Comparison of ENCODE assay signal across 9 mouse cellular contexts in the genomic region with DNA sequence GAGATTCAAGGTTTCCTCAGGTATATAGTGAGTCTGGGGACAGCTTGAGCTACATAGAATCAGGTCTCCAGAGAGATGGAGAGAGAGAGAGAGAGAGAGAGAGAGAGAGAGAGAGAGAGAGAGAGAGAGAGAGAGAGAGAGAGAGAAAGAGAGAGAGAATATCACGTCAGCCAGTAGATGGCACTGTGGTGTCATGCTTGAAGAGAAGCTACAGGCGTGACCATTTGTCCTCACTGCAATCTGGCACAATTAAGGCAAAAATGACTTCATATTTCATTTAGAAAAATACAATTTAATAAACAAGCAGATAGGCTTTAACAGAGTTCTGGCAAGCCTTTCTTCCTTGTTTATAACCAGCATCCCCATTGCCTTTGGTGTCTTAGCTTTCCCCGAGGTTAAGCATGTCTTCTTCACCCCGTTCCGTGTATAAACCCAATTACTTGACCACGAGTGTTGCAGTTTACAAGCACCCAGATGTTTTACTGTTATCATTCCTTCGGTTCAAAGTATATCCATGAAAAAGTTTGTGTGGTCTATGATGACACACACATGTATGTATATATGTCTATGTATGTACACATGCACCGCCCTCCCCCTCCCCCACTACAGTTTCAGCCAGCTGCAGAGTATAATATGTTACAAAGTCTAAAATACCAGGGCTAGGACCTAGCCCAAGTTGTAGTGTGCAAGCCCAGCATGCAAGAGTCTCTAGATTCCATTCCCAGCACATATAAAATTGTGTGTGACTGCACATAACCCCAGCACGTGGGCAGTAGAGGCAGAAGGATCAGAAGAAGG. TPM values are rescaled to one million over a fixed set of nuclear protein-coding genes. Genes with fewer than 3 reads are reported as not detected.
DNase-seq lines count a peak whose midpoint lies in the region; ATAC-seq and TF ChIP-seq lines count a peak whose summit lies in the region.
"Had no signal": no experiment of that assay in that cellular context is flagged by ENCODE, and none has a peak within 500 bp of the region (broad histone marks: within the 10 kb centered on the region; RNA-seq: fewer than 3 reads in every experiment).

No protein-coding gene starts in this region.

- H3K9me3 ChIP-seq in forebrain, embryonic 12.5 days = no peaks in the 10 kb centered on the region
- no peaks in the 10 kb centered on the region for H3K9me3 ChIP-seq in hindbrain, embryonic 16.5 days (ENCODE audit: control insufficient read depth, low read length)
- H3K9me3 ChIP-seq: stomach, embryonic 15.5 days had no signal

- H3K4me1 ChIP-seq in heart, adult 2 months (ENCODE audit: control insufficient read depth, insufficient read depth, low read length) = no peaks in the 10 kb centered on the region
- H3K4me1 ChIP-seq in forebrain, embryonic 12.5 days = no peaks in the 10 kb centered on the region
- H3K4me1 ChIP-seq in hindbrain, embryonic 16.5 days (ENCODE audit: control insufficient read depth, insufficient read depth, low read depth, low read length) = peaks cover 3% of the 10 kb centered on the region
- H3K4me1 ChIP-seq: stomach, embryonic 15.5 days had no signal

- no peaks in the 10 kb centered on the region for H3K27me3 ChIP-seq in heart, adult 2 months (ENCODE audit: control insufficient read depth, insufficient read depth, low read length)
- H3K27me3 ChIP-seq in forebrain, embryonic 12.5 days = no peaks in the 10 kb centered on the region
- H3K27me3 ChIP-seq in hindbrain, embryonic 16.5 days (replicated peaks; ENCODE audit: control insufficient read depth, insufficient read depth, low read length) = no peaks in the 10 kb centered on the region
- H3K27me3 ChIP-seq in myocyte (ENCODE audit: control insufficient read depth, insufficient read depth, insufficient read length) = no peaks in the 10 kb centered on the region
- H3K27me3 ChIP-seq: stomach, embryonic 15.5 days had no signal

- H3K4me2 ChIP-seq in forebrain, embryonic 12.5 days = no peak overlapping the region
- H3K4me2 ChIP-seq in hindbrain, embryonic 16.5 days (ENCODE audit: low read length) = peak overlapping the region; percentile 43
- peak overlapping the region; percentile 4 for H3K4me2 ChIP-seq in myocyte (ENCODE audit: low read depth)
- H3K4me2 ChIP-seq: stomach, embryonic 15.5 days had no signal

- no peak overlapping the region for H3K27ac ChIP-seq in heart, adult 2 months
- no peak overlapping the region for H3K27ac ChIP-seq in forebrain, embryonic 12.5 days
- no peak overlapping the region for H3K27ac ChIP-seq in hindbrain, embryonic 16.5 days (ENCODE audit: low read depth, low read length)
- H3K27ac ChIP-seq: stomach, embryonic 15.5 days had no signal

- intact Hi-C loops in heart, adult 2 months (cut with DNase I) = loop anchor here (1.0 to 5.0 kb wide), 3 partner anchors 82 to 395 kb away; no protein-coding TSS in a partner anchor
- intact Hi-C loops in heart, postnatal 25 days (cut with DNase I) = loop anchor here (1.0 to 10.0 kb wide), 4 partner anchors 102 to 390 kb away; no protein-coding TSS in a partner anchor
- intact Hi-C loops in left cerebral cortex, postnatal 25 days (cut with DNase I) = loop anchor here (1.0 to 10.0 kb wide), 4 partner anchors 80 to 512 kb away; no protein-coding TSS in a partner anchor

- H3K9ac ChIP-seq in heart, adult 2 months (ENCODE audit: low read depth, low read length) = no peak overlapping the region
- no peak overlapping the region for H3K9ac ChIP-seq in forebrain, embryonic 12.5 days
- H3K9ac ChIP-seq in hindbrain, embryonic 16.5 days (ENCODE audit: low read depth, low read length) = no peak overlapping the region
- H3K9ac ChIP-seq: stomach, embryonic 15.5 days had no signal

- peak; percentile 27; the same call in 1 of the 2 replicates for ATAC-seq in forebrain, embryonic 12.5 days (ENCODE audit: low FRiP score)
- peak; percentile 61 for ATAC-seq in hindbrain, embryonic 16.5 days

- peak in 1 of 2 experiments; percentile 28 for DNase-seq in heart, adult 2 months
- no peak for DNase-seq in heart, postnatal 25 days (ENCODE audit: low spot score)
- DNase-seq in brain, adult 2 months (ENCODE audit: low read depth, low spot score) = peak; percentile 92
- DNase-seq in left cerebral cortex, postnatal 25 days (ENCODE audit: low spot score in 2 of 2) = peak; percentile 72 to 78
- DNase-seq in thymus, postnatal 4 days = peak; percentile 65

- H3K36me3 ChIP-seq in heart, adult 2 months (ENCODE audit: control insufficient read depth, insufficient read depth, low read length) = no peaks in the 10 kb centered on the region
- no peaks in the 10 kb centered on the region for H3K36me3 ChIP-seq in forebrain, embryonic 12.5 days (replicated peaks)
- H3K36me3 ChIP-seq in hindbrain, embryonic 16.5 days (ENCODE audit: control insufficient read depth, insufficient read depth, low read length) = no peaks in the 10 kb centered on the region
- no peaks in the 10 kb centered on the region for H3K36me3 ChIP-seq in myocyte (ENCODE audit: control insufficient read depth, insufficient read depth)
- H3K36me3 ChIP-seq: stomach, embryonic 15.5 days had no signal

- peak; percentile 71 for TF ChIP-seq CTCF in heart, adult 2 months (IDR thresholded peaks at IDR 0.05)

- H3ac ChIP-seq in myocyte (ENCODE audit: control insufficient read depth, insufficient read length) = no peak overlapping the region

- 51% methylated on average over 9 of the region's 9 CpGs for WGBS in heart, adult 2 months
- 63% methylated on average over 9 of the region's 9 CpGs for WGBS in forebrain, embryonic 12.5 days
- WGBS in hindbrain, embryonic 16.5 days = 51% methylated on average over 9 of the region's 9 CpGs

- no peak for TF ChIP-seq EP300 in heart, adult 2 months (IDR thresholded peaks at IDR 0.05; ENCODE audit: insufficient read depth, low read depth, low read length)

- TF ChIP-seq POLR2A in heart, adult 2 months (IDR thresholded peaks at IDR 0.05; ENCODE audit: insufficient read depth, low read depth, low read length) = no peak
- TF ChIP-seq POLR2A in myocyte (IDR thresholded peaks at IDR 0.05; ENCODE audit: insufficient read length, low read depth) = no peak

- H3K4me3 ChIP-seq in heart, adult 2 months = no peak overlapping the region
- no peak overlapping the region for H3K4me3 ChIP-seq in forebrain, embryonic 12.5 days (replicated peaks)
- no peak overlapping the region for H3K4me3 ChIP-seq in hindbrain, embryonic 16.5 days (ENCODE audit: low read length)
- H3K4me3 ChIP-seq in myocyte = no peak overlapping the region
- H3K4me3 ChIP-seq: stomach, embryonic 15.5 days had no signal

- H3K79me2 ChIP-seq in heart, adult 2 months (replicated peaks; ENCODE audit: control insufficient read depth, insufficient read depth, low read length) = no peaks in the 10 kb centered on the region
- H3K79me2 ChIP-seq in myocyte (ENCODE audit: control insufficient read depth, insufficient read depth) = no peaks in the 10 kb centered on the region

TF ChIP-seq in myocyte, 11 proteins besides CTCF, POLR2A, EP300 and RAD21:
- TF ChIP-seq MAX (IDR thresholded peaks at IDR 0.05; ENCODE audit: low read depth) = no peak
- no peak for TF ChIP-seq TCF3 (IDR thresholded peaks at IDR 0.05; ENCODE audit: insufficient read length, low read depth)
- no peak for TF ChIP-seq TCF12 (IDR thresholded peaks at IDR 0.05; ENCODE audit: insufficient read depth, poor library complexity, severe bottlenecking)
- no peak for TF ChIP-seq E2F4 (IDR thresholded peaks at IDR 0.05; ENCODE audit: insufficient read depth)
- no peak for TF ChIP-seq SRF (IDR thresholded peaks at IDR 0.05; ENCODE audit: control insufficient read depth, insufficient read length, low read depth)
- TF ChIP-seq USF1 (IDR thresholded peaks at IDR 0.05; ENCODE audit: low read depth) = no peak
- no peak for TF ChIP-seq MYOD1 (IDR thresholded peaks at IDR 0.05; ENCODE audit: control insufficient read depth in 1 of 3, insufficient read length in 2 of 3, low read depth in 2 of 3)
- no peak for TF ChIP-seq REST (IDR thresholded peaks at IDR 0.05; ENCODE audit: insufficient read depth, insufficient read length)
- no peak for TF ChIP-seq MYOG (IDR thresholded peaks at IDR 0.05; ENCODE audit: control insufficient read depth in 1 of 3, insufficient read depth in 1 of 3, insufficient read length in 2 of 3, low read depth in 2 of 3)
- no peak for TF ChIP-seq CEBPB (IDR thresholded peaks at IDR 0.05; ENCODE audit: insufficient read depth, poor library complexity, severe bottlenecking)
- no peak for TF ChIP-seq POLR2AphosphoS2 (IDR thresholded peaks at IDR 0.05; ENCODE audit: insufficient read length, low read depth)

RNA-seq across cellular contexts. Expression of a gene that starts 53.8 kb away (rescaled TPM):
- total RNA-seq in heart, adult 2 months (2021) = 10 to 100 TPM; 64.6 to 80.3 TPM
- 16.8 and 19.5 TPM in 2 replicates for polyA plus RNA-seq in heart, adult 2 months (2012; rRNA removed)
- total RNA-seq in heart, postnatal 25 days (2021) = 10 to 100 TPM; 77.8 to 89.0 TPM
- 64.6 and 68.1 TPM in 2 replicates for polyA plus RNA-seq in forebrain, embryonic 12.5 days (2016; fragmentation: Nextera tagmentation; extraction: Ambion mirVana)
- 69.3 and 74.7 TPM in 2 replicates for polyA plus RNA-seq in hindbrain, embryonic 16.5 days (2015; fragmentation: Nextera tagmentation; extraction: Ambion mirVana)
- total RNA-seq in left cerebral cortex, postnatal 25 days (2021) = 100 to 1,000 TPM; 497 to 550 TPM
- polyA plus RNA-seq in myocyte (2012; fragmentation: generic; extraction: Trizol) = 5.5 TPM
